Comparison of ENCODE assay signal across 8 mouse cellular contexts in genomic region chr11:115381743-115382539, GRCm38 (mm10). TPM values are rescaled to one million over a fixed set of nuclear protein-coding genes. Genes with fewer than 3 reads are reported as not detected.
A peak's percentile ranks its signal among the peaks of the same experiment; 100 is the strongest.
DNase-seq lines count a peak whose midpoint lies in the region; TF ChIP-seq lines count a peak whose summit lies in the region.

Gene Cdr2l, plus strand, starts transcription at chr11:115381916.

- H3K4me1 ChIP-seq in lung, adult 2 months (ENCODE audit: control insufficient read depth, insufficient read depth, low read length), result peaks cover 6% of the 10 kb centered on the region

- peak; percentile 95 for DNase-seq in MN1 (ENCODE audit: low spot score)
- peak; percentile 93 to 97 for DNase-seq in cerebellum, adult 18-20 months
- peak; percentile 86 for DNase-seq in forelimb bud, embryonic 11.5 days (ENCODE audit: low read depth, low spot score)
- DNase-seq in heart, postnatal 36 days, result peak; percentile 90 to 93
- peak; percentile 85 to 90 for DNase-seq in layer of hippocampus, adult 2 months (ENCODE audit: low spot score in 2 of 2)
- DNase-seq in lung, adult 2 months, result peak; percentile 90
- peak; percentile 85 for DNase-seq in ovary, postnatal 14 days (ENCODE audit: low spot score)
- DNase-seq in urinary bladder, adult 18-20 months (ENCODE audit: low spot score in 2 of 2), result peak; percentile 84 to 87

- peak within 1 kb of the TSS; percentile 98 for H3K27ac ChIP-seq in layer of hippocampus, adult 2 months

- under 1% methylated on average over 75 of the region's 76 CpGs for WGBS in lung, adult 2 months

- H3K4me3 ChIP-seq in layer of hippocampus, adult 2 months, result peak within 1 kb of the TSS; percentile 91
- H3K4me3 ChIP-seq in lung, adult 2 months (replicated peaks; ENCODE audit: extremely low read depth, low read depth, low read length), result peak within 1 kb of the TSS; percentile 91

- TF ChIP-seq CTCF in layer of hippocampus, adult 2 months (conservative IDR thresholded peaks at IDR 0.05), result no peak
- TF ChIP-seq CTCF in lung, adult 2 months (IDR thresholded peaks at IDR 0.05; ENCODE audit: insufficient read depth, low read length), result no peak

- no peak; the same call in none of the 2 replicates for TF ChIP-seq POLR2A in lung, adult 2 months (IDR thresholded peaks at IDR 0.05; ENCODE audit: borderline replicate concordance, extremely low read depth, low read depth, low read length)

- intact Hi-C loops in heart, postnatal 36 days (cut with DNase I), result loop anchor here (2.0 kb wide), 2 partner anchors 21 to 31 kb away; partner anchors contain the start of gene Mrpl58

RNA-seq across cellular contexts. Expression of gene Cdr2l, which starts in this region (rescaled TPM):
- 1 to 10 TPM; 5.8 to 5.9 TPM for total RNA-seq in heart, postnatal 36 days (2021)
- total RNA-seq in layer of hippocampus, adult 2 months (2021), result 10 to 100 TPM; 21.9 to 26.1 TPM
- polyA plus RNA-seq in lung, adult 2 months (2012; rRNA removed), result 29.1 and 33.8 TPM in 2 replicates

Comparison
In these comparisons a context has a peak if more than half of its experiments do, and no peak if none do; other contexts are left out.
1. Peak in every context shown above with its lines: DNase-seq, H3K4me3 ChIP-seq and H3K27ac ChIP-seq.